Mouse (Mus musculus) midbrain, embryonic 15.5 days (tissue): ENCODE data around the gene Lrba. TPM values are rescaled to one million over a fixed set of nuclear protein-coding genes. Genes with fewer than 3 reads are reported as not detected.

Experiments used
- ATAC-seq: fragments of 200-750 bp; cut with Nextera tagmentation; replicated peaks from 2 replicates; pipeline ENCODE4 v1.8.0; 2017; ENCODE audit warnings: moderate TSS enrichment
- H3K27ac ChIP-seq: fragments of 300-500 bp; sonication (generic); 2 replicates; pipeline ENCODE4 v1.5.1; 2015; ENCODE audit warnings: mild to moderate bottlenecking, inconsistent platforms
- H3K27me3 ChIP-seq: fragments of 300-500 bp; sonication (generic); replicated peaks from 2 replicates; pipeline ENCODE4 v1.6.1; 2015; ENCODE audit warnings: inconsistent platforms
- H3K36me3 ChIP-seq: fragments of 300-500 bp; sonication (generic); replicated peaks from 2 replicates; pipeline ENCODE4 v1.6.1; 2015; ENCODE audit warnings: inconsistent platforms
- H3K4me1 ChIP-seq: fragments of 300-500 bp; sonication (generic); 2 replicates; pipeline ENCODE4 v1.6.1; 2015; ENCODE audit warnings: inconsistent platforms
- H3K4me2 ChIP-seq: fragments of 300-500 bp; sonication (generic); 2 replicates; pipeline ENCODE4 v1.6.1; 2015; ENCODE audit warnings: inconsistent platforms, mild to moderate bottlenecking, moderate library complexity
- H3K4me3 ChIP-seq: fragments of 300-500 bp; sonication (generic); 2 replicates; pipeline ENCODE4 v1.5.1; 2015; ENCODE audit warnings: mild to moderate bottlenecking, inconsistent platforms
- H3K9ac ChIP-seq: fragments of 300-500 bp; sonication (generic); 2 replicates; pipeline ENCODE4 v1.6.1; 2015; ENCODE audit warnings: mild to moderate bottlenecking, inconsistent platforms
- H3K9me3 ChIP-seq: fragments of 300-500 bp; sonication (generic); 2 replicates; pipeline ENCODE4 v1.6.1; 2016; ENCODE audit warnings: inconsistent platforms
- WGBS: fragments of 180-500 bp; shearing (Covaris S2); methylation state at CpG from one replicate; pipeline ENCODE4 v1.1.7; 2015; ENCODE audit warnings: mixed read lengths; 5-methylcytosine and 5-hydroxymethylcytosine counted together
- polyA plus RNA-seq: library from polyadenylated mRNA; unstranded; fragments of >200 nt; fragmentation: Nextera tagmentation; extraction: Ambion mirVana; gene quantifications from 2 replicates; pipeline ENCODE4 v1.2.1, GENCODE M21; 2015

Lrba gene
- polyA plus RNA-seq, 1 experiment from 2014 or later: 5.1 TPM

DNA sequence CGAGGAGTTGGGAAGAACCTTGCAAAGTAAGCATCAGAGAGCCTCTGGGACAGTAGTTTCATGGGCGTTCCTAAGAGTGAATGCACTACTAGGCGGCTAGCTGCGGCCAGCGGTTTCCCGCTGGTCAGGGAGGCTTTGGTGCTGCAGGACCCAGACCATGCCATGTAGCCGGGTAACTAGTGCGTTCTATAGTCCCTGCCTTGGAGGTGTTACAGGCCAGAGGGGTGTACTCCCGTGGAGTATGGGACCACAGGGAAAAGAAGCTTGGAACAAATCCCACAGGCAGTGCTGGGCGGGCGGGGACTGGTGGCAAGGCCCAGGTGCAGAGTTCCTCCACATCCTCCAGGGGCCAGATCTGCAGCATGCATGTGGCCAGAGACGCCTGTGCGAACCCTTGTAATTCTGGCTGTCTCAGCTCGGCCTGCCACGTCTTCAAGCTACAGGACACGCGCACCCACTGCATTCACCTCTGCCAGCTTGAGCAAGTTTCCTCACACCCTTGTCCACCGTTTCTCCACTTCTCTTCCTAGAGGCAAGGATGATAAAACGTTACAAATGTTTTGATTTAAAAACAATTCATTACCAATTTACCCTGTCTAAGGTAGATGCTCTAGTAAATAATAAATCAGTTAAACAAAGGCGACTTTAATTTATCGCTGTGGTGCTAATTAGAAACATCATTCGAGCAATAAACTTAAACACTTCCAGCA, 326.0 kb downstream of the Lrba start:
- Histone ChIP-seq H3K4me3 (peak overlapping the region; percentile 17), H3K4me1 (peaks cover 29% of the 10 kb centered on the region), H3K36me3 (no peaks in the 10 kb centered on the region), H3K27ac (peak overlapping the region; percentile 69), H3K27me3 (peaks cover 12% of the 10 kb centered on the region), H3K9ac (peak overlapping the region; percentile 23; the same call in 1 of the 2 replicates), H3K4me2 (peak overlapping the region; percentile 41), H3K9me3 (no peaks in the 10 kb centered on the region)
- 6% methylated on average over 22 of the region's 22 CpGs for WGBS
- ATAC-seq: 0 out of 2 replicates have a peak, but pooled peaks have one; percentile 15

DNA sequence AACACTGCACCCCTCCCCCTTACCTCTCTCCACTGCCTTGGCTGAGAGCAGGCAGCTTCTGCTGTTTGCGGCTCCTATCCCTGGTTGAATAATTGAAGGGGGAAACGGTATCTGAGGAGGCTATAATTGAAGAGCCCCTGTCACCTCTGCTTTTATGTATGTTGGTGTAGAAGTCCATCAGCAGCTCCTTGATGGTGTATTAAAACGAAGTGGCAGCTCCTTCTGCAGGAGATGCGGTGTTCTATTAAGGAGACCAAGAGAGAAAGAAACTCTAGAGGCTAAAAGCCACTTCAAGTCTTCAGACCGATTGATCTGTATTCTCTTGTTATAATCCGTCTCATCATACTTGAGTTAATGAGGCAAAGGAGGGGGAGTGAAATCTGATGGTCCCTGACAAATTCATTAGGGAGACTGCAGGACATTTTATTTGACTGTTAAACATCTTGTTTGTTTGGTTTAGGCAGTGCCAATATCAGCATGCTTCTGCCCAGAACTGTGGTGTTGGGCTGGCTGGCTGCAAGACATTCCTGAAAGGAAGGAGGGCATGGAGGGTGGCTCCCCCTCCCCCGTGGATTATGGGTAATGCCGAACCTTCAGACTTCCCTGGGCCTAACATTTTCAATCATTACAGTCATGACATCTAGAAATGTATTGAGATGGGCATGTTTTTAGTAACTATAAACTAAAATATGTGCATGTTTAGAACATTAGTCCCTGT, 326.7 kb downstream of the Lrba start:
- H3K4me2 ChIP-seq: peak overlapping the region; percentile 41
- peaks cover 12% of the 10 kb centered on the region for H3K27me3 ChIP-seq
- H3K9ac ChIP-seq: 0 out of 2 replicates have a peak overlapping the region, but pooled peaks have one; percentile 6
- no peaks in the 10 kb centered on the region for H3K9me3 ChIP-seq
- peaks cover 29% of the 10 kb centered on the region for H3K4me1 ChIP-seq
- 10% methylated on average over 8 of the region's 8 CpGs for WGBS
- peak overlapping the region; percentile 69 for H3K27ac ChIP-seq
- 0 out of 2 replicates have a peak overlapping the region, but pooled peaks have one; percentile 8 for H3K4me3 ChIP-seq
- H3K36me3 ChIP-seq: no peaks in the 10 kb centered on the region
- ATAC-seq: no peak

DNA sequence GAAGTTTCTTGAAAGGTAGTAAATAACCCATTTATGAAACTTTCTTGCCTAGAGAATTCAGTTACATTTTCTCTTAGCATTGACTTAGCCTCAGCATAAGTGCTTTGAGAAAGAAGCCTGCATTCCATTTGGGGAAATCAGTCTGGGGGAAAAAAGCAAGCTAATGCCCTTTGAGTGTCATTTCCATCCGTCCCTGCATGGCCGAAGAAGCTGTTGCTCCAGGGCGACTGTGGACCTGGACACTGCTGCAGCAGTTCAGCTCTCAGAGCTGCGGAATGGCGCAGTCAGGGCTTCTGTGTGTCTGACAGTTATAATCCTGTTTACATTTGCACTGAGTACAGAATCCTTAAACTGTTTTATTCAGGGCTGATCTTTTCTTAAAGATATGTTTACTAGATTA, 327.7 kb downstream of the Lrba start:
- no peak overlapping the region for H3K4me3 ChIP-seq
- no peaks in the 10 kb centered on the region for H3K36me3 ChIP-seq
- no peak for ATAC-seq
- 0 out of 2 replicates have a peak overlapping the region, but pooled peaks have one; percentile 50 for H3K27ac ChIP-seq
- H3K4me1 ChIP-seq: peaks cover 21% of the 10 kb centered on the region
- WGBS: 24% methylated on average over 5 of the region's 5 CpGs
- H3K9ac ChIP-seq: no peak overlapping the region
- no peak overlapping the region for H3K4me2 ChIP-seq
- no peaks in the 10 kb centered on the region for H3K9me3 ChIP-seq
- H3K27me3 ChIP-seq: peaks cover 12% of the 10 kb centered on the region

DNA sequence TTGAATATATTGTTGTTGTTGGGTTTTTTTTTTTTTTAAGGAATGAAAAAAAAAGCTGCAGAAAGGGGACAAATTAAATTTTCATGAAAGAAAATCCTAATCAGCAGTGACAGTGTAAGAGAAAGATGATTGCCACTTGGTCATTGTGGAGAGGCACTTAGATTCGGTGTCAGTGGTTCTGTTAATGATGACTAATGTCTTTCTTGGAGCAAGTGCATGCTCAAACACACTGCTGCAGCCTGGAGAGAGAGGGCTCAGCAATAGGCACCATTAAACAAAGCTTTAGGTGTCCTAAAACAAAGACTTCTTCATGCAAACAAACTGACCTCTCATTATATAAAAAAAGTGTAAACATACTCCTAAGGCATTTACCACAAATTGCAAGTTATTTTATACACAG, 334.5 kb downstream of the Lrba start:
- Histone ChIP-seq H3K27me3 (peaks cover 3% of the 10 kb centered on the region; the same call in 1 of the 2 replicates), H3K27ac (no peak overlapping the region)

DNA sequence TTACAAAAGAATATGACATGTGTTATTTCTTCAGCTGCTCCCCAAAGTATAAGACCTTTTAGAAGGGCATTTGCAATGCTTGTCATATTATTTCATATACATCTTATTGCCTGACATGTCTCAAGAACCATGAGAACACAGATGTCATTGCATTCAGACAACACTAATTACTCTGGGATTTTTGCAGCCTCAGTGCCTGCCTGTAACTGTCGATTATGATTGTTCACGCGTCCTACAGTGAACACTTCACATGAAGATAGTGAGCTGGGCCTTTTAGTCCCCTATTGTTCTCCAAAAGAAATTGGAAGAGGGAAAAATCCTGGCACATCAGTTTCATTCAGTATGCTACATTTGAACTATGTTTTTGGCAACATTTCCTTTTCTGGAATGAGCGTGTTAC, 335.2 kb downstream of the Lrba start:
- Histone ChIP-seq H3K27me3 (peaks cover 3% of the 10 kb centered on the region; the same call in 1 of the 2 replicates), H3K9me3 (no peaks in the 10 kb centered on the region), H3K4me2 (no peak overlapping the region), H3K4me1 (peaks cover 5% of the 10 kb centered on the region; the same call in 1 of the 2 replicates), H3K27ac (peak overlapping the region; percentile 50), H3K4me3 (no peak overlapping the region), H3K9ac (no peak overlapping the region), H3K36me3 (no peaks in the 10 kb centered on the region)
- WGBS: 38% methylated on average over 4 of the region's 4 CpGs
- ATAC-seq: peak; percentile 52; the same call in 1 of the 2 replicates

More for the DNA sequence above, 334.5 kb downstream of the Lrba start:
- H3K4me2 ChIP-seq: no peak overlapping the region
- no peak for ATAC-seq
- H3K36me3 ChIP-seq: no peaks in the 10 kb centered on the region
- 32% methylated on average over 1 of the region's 1 CpGs for WGBS
- peaks cover 5% of the 10 kb centered on the region; the same call in 1 of the 2 replicates for H3K4me1 ChIP-seq
- no peak overlapping the region for H3K9ac ChIP-seq
- H3K4me3 ChIP-seq: no peak overlapping the region
- no peaks in the 10 kb centered on the region for H3K9me3 ChIP-seq

DNA sequence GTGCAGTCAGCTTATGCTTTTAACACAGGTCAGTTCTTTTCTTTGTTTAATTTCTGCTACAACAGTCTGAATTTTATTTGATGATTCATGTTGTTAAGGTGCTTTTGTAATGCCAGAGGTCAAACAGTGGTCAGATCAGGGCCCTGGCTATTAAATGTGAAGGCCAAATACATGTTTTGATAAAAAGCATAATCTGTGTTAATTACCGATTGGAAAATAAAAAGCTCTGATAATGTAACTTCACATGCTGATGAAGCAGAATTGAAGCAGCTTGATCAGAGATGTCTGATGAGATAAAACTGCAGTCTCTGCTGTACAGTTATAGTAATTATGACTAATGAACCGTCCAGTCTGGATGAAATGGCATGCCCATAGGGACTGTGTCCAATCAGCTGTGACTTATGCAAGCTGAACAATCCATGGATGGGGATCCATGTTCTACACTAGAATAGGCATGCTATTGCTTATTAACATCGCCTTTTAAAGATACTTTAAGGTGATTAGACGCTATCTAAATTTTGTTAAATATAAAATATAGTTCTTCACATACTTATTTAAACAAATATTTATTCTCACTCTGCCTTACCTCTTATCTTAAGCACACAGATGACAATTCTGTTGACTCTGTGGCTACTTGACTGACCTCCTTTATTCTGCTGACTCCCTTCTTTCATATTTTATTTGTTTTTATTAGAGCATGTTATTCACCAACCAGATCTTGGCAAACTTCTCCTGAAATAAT, 336.0 kb downstream of the Lrba start:
- H3K36me3 ChIP-seq: no peaks in the 10 kb centered on the region
- peaks cover 5% of the 10 kb centered on the region; the same call in 1 of the 2 replicates for H3K4me1 ChIP-seq
- no peak overlapping the region for H3K4me3 ChIP-seq
- H3K9ac ChIP-seq: no peak overlapping the region
- no peaks in the 10 kb centered on the region for H3K9me3 ChIP-seq
- H3K27me3 ChIP-seq: no peaks in the 10 kb centered on the region
- ATAC-seq: no peak
- 63% methylated on average over 4 of the region's 4 CpGs for WGBS
- peak overlapping the region; percentile 50 for H3K27ac ChIP-seq
- no peak overlapping the region for H3K4me2 ChIP-seq

DNA sequence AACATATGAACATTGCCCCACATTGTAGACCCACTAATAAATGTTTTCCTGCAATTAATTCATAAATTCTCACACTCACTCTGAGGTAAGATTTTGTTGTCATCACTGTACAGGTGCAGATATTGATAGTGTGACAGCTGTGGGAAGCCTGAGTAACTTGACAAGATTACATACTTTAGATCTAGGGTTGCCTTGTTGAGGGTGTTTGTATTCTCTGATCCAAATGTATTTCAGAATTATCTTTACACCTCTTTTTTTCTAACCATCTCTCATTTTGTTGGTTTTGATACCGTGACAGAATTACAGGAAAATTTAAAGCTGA, 336.5 kb downstream of the Lrba start:
- Histone ChIP-seq H3K4me1 (peaks cover 5% of the 10 kb centered on the region; the same call in 1 of the 2 replicates), H3K4me3 (no peak overlapping the region), H3K27ac (no peak overlapping the region; the same call in 1 of the 2 replicates), H3K36me3 (no peaks in the 10 kb centered on the region), H3K9ac (no peak overlapping the region), H3K27me3 (no peaks in the 10 kb centered on the region), H3K9me3 (no peaks in the 10 kb centered on the region), H3K4me2 (no peak overlapping the region)
- WGBS: 84% methylated on average over 1 of the region's 1 CpGs
- ATAC-seq: no peak

DNA sequence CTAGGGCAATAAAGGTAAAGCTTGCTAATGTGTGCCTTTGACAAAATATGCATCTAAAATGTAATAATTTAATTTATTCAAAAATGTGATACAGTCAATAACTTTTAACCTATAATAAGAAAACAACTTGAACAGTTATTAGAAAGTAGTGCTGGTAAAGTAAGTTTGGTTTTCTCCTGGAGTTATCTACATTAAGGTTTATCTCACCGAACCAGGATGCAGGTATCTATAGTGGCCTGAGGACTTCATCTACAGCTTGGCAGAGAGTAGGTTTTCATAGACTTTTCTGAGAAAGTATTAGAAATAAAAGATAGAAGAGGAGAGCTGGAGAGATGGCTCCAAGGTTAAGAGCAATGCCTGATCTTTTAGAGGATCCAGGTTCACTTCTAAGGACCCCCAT, 336.9 kb downstream of the Lrba start:
- Histone ChIP-seq H3K36me3 (no peaks in the 10 kb centered on the region), H3K4me3 (no peak overlapping the region), H3K4me2 (no peak overlapping the region)

DNA sequence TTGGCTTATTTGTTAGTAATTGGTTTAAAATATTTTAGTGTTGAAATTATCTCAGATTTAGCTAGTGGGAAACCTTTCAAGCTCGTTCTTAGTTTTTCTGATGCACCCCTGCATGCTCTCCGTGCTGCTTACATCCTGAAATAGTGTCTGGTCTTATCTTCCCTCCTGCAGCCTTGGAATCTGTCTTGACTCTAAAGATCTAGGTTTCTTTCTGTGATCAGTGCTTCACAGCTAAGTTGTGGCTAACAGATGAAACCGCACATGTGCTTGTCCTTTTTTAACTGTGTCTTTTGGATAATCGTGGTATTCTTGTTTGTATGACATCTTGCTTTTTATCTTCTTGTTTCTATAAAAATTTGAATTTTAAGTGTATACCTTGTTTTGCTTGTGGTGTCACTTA, 342.8 kb downstream of the Lrba start:
- H3K36me3 ChIP-seq: no peaks in the 10 kb centered on the region
- 71% methylated on average over 4 of the region's 4 CpGs for WGBS
- no peak overlapping the region for H3K9ac ChIP-seq
- no peaks in the 10 kb centered on the region for H3K4me1 ChIP-seq
- no peaks in the 10 kb centered on the region for H3K9me3 ChIP-seq
- no peak overlapping the region for H3K27ac ChIP-seq
- H3K27me3 ChIP-seq: peaks cover 5% of the 10 kb centered on the region; the same call in 1 of the 2 replicates
- ATAC-seq: no peak
- no peak overlapping the region for H3K4me3 ChIP-seq
- no peak overlapping the region for H3K4me2 ChIP-seq

More for the DNA sequence above, 336.9 kb downstream of the Lrba start:
- peaks cover 5% of the 10 kb centered on the region; the same call in 1 of the 2 replicates for H3K4me1 ChIP-seq
- 97% methylated on average over 1 of the region's 1 CpGs for WGBS
- H3K9me3 ChIP-seq: no peaks in the 10 kb centered on the region
- H3K27ac ChIP-seq: no peak overlapping the region
- no peak overlapping the region for H3K9ac ChIP-seq
- ATAC-seq: no peak
- H3K27me3 ChIP-seq: 0 out of 2 replicates have a peak, but pooled peaks cover 2% of the 10 kb centered on the region

DNA sequence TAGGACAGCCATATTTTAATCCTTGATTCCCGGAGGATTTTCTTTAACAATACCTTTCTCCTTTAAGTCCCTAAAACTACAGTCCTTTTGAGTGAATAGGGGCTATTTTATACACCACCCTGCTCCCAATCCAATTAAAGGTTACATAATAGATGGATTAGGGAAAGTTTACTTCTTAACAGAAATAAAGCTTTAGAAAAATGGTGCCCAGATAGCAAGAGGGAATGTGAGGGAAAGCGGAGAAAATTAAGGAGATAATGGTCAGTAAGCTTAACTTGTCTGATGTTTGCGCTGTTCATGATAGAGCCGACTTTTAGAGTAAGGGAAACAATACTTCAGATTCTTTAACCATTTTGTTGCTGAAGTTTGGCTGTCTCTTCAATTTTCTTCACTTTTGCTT, 347.0 kb downstream of the Lrba start:
- H3K4me3 ChIP-seq: no peak overlapping the region
- no peaks in the 10 kb centered on the region for H3K4me1 ChIP-seq
- H3K27ac ChIP-seq: no peak overlapping the region
- no peaks in the 10 kb centered on the region for H3K36me3 ChIP-seq
- H3K9ac ChIP-seq: no peak overlapping the region
- H3K4me2 ChIP-seq: no peak overlapping the region
- H3K27me3 ChIP-seq: peaks cover 3% of the 10 kb centered on the region
- no peak for ATAC-seq
- H3K9me3 ChIP-seq: no peaks in the 10 kb centered on the region
- WGBS: 8% methylated on average over 4 of the region's 4 CpGs

DNA sequence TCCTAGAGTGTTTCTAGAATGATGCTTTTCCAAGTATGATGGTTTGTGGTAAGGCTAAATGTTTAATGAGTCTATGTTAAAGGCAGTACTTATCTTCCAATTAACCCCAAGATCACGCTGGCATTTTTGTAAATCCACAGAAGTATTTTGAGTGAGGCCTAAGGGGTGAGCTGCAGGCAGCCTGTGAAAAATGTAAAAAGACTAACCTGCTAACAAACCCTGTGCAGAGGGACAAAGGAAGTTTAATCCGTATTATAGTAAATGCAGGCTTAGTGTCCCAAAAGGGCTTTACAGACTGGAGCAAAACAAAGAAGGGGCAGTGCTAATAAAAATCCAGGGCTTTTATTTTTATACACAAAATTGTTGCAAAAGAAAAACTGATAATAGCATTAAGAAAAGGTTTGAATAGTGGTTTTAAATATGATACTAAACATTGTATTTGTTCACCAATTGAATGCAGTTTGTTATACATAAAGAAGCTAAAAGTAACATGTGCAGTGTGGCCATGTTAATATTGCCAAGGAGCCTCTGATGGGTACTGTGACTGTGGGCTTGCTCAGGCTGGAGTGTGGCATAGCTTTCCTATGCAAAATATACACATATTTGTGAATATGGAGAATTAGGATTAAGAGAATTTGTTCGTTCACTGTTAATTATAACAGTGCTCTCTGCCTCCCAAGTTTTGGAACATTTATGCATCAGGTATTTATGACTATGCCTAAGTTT, 348.2 kb downstream of the Lrba start:
- 24% methylated on average over 3 of the region's 3 CpGs for WGBS
- no peak for ATAC-seq
- H3K4me2 ChIP-seq: no peak overlapping the region

More for the DNA sequence above, 348.2 kb downstream of the Lrba start:
- Histone ChIP-seq H3K27ac (0 out of 2 replicates have a peak overlapping the region, but pooled peaks have one; percentile 34), H3K9ac (no peak overlapping the region), H3K36me3 (no peaks in the 10 kb centered on the region), H3K9me3 (no peaks in the 10 kb centered on the region), H3K4me1 (no peaks in the 10 kb centered on the region), H3K27me3 (peaks cover 3% of the 10 kb centered on the region), H3K4me3 (no peak overlapping the region)
